Comparison of ENCODE assay signal across 18 mouse cellular contexts in genomic region chr15:68560654-68561053, GRCm38 (mm10).
DNase-seq lines count a peak whose midpoint lies in the region; ATAC-seq and TF ChIP-seq lines count a peak whose summit lies in the region.
"Had no signal": no experiment of that assay in that cellular context is flagged by ENCODE, and none has a peak within 500 bp of the region (broad histone marks: within the 10 kb centered on the region; RNA-seq: fewer than 3 reads in every experiment).

No protein-coding gene starts in this region.

- H3K9me3 ChIP-seq in heart, embryonic 12.5 days (replicated peaks) = no peaks in the 10 kb centered on the region
- no peaks in the 10 kb centered on the region for H3K9me3 ChIP-seq in liver, postnatal 0 days (ENCODE audit: low read length)
- H3K9me3 ChIP-seq: embryonic facial prominence, embryonic 13.5 days; forebrain, embryonic 15.5 days; intestine, embryonic 15.5 days; neural tube, embryonic 15.5 days had no signal

- ATAC-seq in heart, embryonic 12.5 days (ENCODE audit: insufficient number of reproducible peaks, low FRiP score) = no peak
- no peak for ATAC-seq in liver, postnatal 0 days
- ATAC-seq: activated CD4-positive, CD25-positive, alpha-beta regulatory T cell, adult 4 months; forebrain, embryonic 15.5 days; intestine, embryonic 15.5 days had no signal

- no peak for TF ChIP-seq CTCF in liver, postnatal 0 days (IDR thresholded peaks at IDR 0.05; ENCODE audit: low read depth)

- DNase-seq in heart, adult 18-20 months = peak; percentile 19 to 31
- peak; percentile 78 for DNase-seq in brain, adult 2 months (ENCODE audit: low read depth, low spot score)
- peak; percentile 16 for DNase-seq in brain, embryonic 18.5 days (ENCODE audit: low read depth, low spot score)
- peak; percentile 62 for DNase-seq in right cerebral cortex, adult 18-20 months
- DNase-seq in liver, postnatal 0 days = no peak
- no peak for DNase-seq in adrenal gland, postnatal 36 days
- DNase-seq: cerebellum, adult 11-12 months; kidney, postnatal 25 days; retina, postnatal 1 day; thymus, postnatal 36 days had no signal

- H3K4me2 ChIP-seq in heart, embryonic 12.5 days = no peak overlapping the region
- no peak overlapping the region for H3K4me2 ChIP-seq in liver, postnatal 0 days (ENCODE audit: low read depth, low read length)
- H3K4me2 ChIP-seq: embryonic facial prominence, embryonic 13.5 days; forebrain, embryonic 15.5 days; hindbrain, embryonic 12.5 days; intestine, embryonic 15.5 days; neural tube, embryonic 15.5 days had no signal

- H3K27ac ChIP-seq in heart, embryonic 12.5 days (ENCODE audit: poor library complexity, severe bottlenecking) = no peak overlapping the region
- H3K27ac ChIP-seq in liver, postnatal 0 days (ENCODE audit: low read depth) = no peak overlapping the region
- H3K27ac ChIP-seq: embryonic facial prominence, embryonic 13.5 days; forebrain, embryonic 15.5 days; hindbrain, embryonic 12.5 days; intestine, embryonic 15.5 days; neural tube, embryonic 15.5 days had no signal

- no peak for TF ChIP-seq EP300 in liver, postnatal 0 days (IDR thresholded peaks at IDR 0.05; ENCODE audit: low read depth)

- H3K27me3 ChIP-seq in heart, embryonic 12.5 days (replicated peaks) = no peaks in the 10 kb centered on the region
- H3K27me3 ChIP-seq in liver, postnatal 0 days (ENCODE audit: insufficient read depth, low read length) = no peaks in the 10 kb centered on the region
- H3K27me3 ChIP-seq: CH12.LX; embryonic facial prominence, embryonic 13.5 days; forebrain, embryonic 15.5 days; hindbrain, embryonic 12.5 days; intestine, embryonic 15.5 days; neural tube, embryonic 15.5 days had no signal

- no peak overlapping the region for H3K9ac ChIP-seq in heart, embryonic 12.5 days
- no peak overlapping the region for H3K9ac ChIP-seq in liver, postnatal 0 days (replicated peaks)
- H3K9ac ChIP-seq: embryonic facial prominence, embryonic 13.5 days; forebrain, embryonic 15.5 days; hindbrain, embryonic 12.5 days; intestine, embryonic 15.5 days; neural tube, embryonic 15.5 days had no signal

- no peak overlapping the region for H3K4me3 ChIP-seq in heart, embryonic 12.5 days
- H3K4me3 ChIP-seq in liver, postnatal 0 days (ENCODE audit: low read depth, low read length) = no peak overlapping the region
- H3K4me3 ChIP-seq: embryonic facial prominence, embryonic 13.5 days; forebrain, embryonic 15.5 days; hindbrain, embryonic 12.5 days; intestine, embryonic 15.5 days; neural tube, embryonic 15.5 days had no signal

- H3K36me3 ChIP-seq in heart, embryonic 12.5 days = no peaks in the 10 kb centered on the region
- H3K36me3 ChIP-seq in liver, postnatal 0 days (replicated peaks; ENCODE audit: insufficient read depth, low read length) = no peaks in the 10 kb centered on the region
- H3K36me3 ChIP-seq: embryonic facial prominence, embryonic 13.5 days; forebrain, embryonic 15.5 days; hindbrain, embryonic 12.5 days; intestine, embryonic 15.5 days; neural tube, embryonic 15.5 days had no signal

- WGBS in heart, embryonic 12.5 days = 78% methylated on average over 3 of the region's 3 CpGs
- WGBS in liver, postnatal 0 days (ENCODE audit: insufficient replicate concordance) = 72% methylated on average over 3 of the region's 3 CpGs

- no peaks in the 10 kb centered on the region for H3K4me1 ChIP-seq in heart, embryonic 12.5 days (replicated peaks)
- no peaks in the 10 kb centered on the region for H3K4me1 ChIP-seq in liver, postnatal 0 days (ENCODE audit: insufficient read depth)
- H3K4me1 ChIP-seq: forebrain, embryonic 15.5 days; hindbrain, embryonic 12.5 days; intestine, embryonic 15.5 days had no signal

Comparison
In these comparisons a context has a peak if more than half of its experiments do, and no peak if none do; other contexts are left out.
1. DNase-seq: peak in heart, adult 18-20 months (2 of 2), brain, adult 2 months (single experiment), brain, embryonic 18.5 days (single experiment) and right cerebral cortex, adult 18-20 months (single experiment); none in liver, postnatal 0 days (single experiment) and adrenal gland, postnatal 36 days (0 of 2).